Mouse (Mus musculus): ENCODE measurements around the gene Vrk3.
A peak's percentile ranks its signal among the peaks of the same experiment; 100 is the strongest.

Gene Vrk3

GRCm38 (mm10) chr7:44819391-44819790 is 71.2 kb downstream of the Vrk3 start:
- peak; percentile 1 for DNase-seq

- peak; percentile 32 for DNase-seq
Measured at GRCm38 (mm10) chr7:44819863-44820262, 71.7 kb downstream of the Vrk3 start.

GRCm38 (mm10) chr7:44820525-44820924 is 72.3 kb downstream of the Vrk3 start:
- DNase-seq: peak; percentile 2

GRCm38 (mm10) chr7:44821666-44822448 is 73.6 kb downstream of the Vrk3 start:
- DNase-seq: peak; percentile 16

- no peak for DNase-seq
Measured at GRCm38 (mm10) chr7:44823409-44823808, 75.2 kb downstream of the Vrk3 start.

GRCm38 (mm10) chr7:44824872-44825271 is 76.7 kb downstream of the Vrk3 start:
- peak; percentile 82 for DNase-seq

- DNase-seq: no peak
Measured at GRCm38 (mm10) chr7:44826771-44827170, 78.6 kb downstream of the Vrk3 start.

Data from liver (tissue).